Mouse (Mus musculus) testis, postnatal 10 days (tissue): ENCODE data around the gene Nrsn2.

Experiments
- DNase-seq: peaks from one replicate; pipeline ENCODE4 v3.0.0; 2021; ENCODE audit warnings: low spot score

The Nrsn2 gene

DNA sequence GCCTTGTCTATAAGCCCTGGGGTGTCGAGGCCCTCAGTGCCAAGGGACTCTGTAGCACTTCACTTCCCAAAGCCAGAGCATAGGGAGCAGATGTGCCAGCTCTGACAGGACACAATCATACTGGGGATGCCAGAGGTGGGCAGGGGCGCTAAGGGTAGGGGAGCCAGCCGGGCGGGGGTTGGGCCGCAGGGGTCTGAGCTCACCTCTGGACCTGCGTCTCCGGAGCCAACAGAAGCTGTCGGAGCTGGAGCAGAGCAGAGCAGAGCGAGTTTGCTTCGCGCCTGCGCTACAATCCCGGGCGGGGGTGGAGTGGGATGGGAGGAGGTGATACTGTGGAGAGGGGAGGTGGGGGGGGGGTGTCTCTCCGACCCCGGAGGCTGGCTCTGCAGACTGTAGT, at the start of gene Nrsn2:
Nrsn2 (minus strand) TSS at position 294 of the 397 bp plus-strand sequence.
- DNase-seq, result no peak

DNA sequence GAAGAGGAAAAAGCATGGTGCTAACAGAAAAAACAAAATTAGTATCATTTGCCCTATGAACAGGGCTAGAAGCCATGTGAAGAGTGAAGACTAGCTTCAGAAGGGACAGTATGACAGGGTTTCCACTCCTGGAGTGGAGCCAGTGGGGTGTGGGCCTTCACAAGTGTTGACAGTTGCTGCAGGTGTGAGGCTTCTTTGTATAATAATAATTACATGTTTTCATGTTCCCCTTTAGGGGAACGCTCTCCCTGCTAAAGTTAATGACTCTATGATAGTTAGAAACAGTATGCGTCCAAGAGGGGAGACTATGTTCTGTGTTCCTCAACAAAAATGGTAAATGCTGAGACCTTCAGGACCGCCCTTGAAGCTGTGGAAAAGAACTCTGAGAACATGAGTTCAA, 39.3 kb upstream of the Nrsn2 start:
- no peak for DNase-seq

DNA sequence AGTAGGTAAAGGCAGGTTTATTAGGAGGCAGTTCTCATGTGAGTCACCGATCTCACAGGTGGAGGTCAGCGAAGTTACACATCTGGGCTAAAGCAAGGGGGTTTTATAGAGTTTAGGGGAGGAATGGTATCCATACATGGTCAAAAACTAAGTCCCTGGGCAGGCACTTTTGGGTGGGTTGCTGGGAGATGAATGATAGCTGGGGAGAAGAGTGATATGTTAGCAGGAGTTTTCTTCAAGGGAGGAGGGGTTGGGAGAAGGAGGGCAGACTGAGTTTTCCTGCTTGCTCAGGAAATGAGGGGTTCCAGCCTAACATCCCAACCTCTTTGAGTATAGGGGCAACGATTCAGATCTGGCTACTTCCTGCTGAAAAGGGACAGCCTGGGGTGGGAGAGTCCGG, 38.8 kb upstream of the Nrsn2 start, which contains the start of gene 6820408C15Rik:
6820408C15Rik (plus strand) TSS at position 301 of the 400 bp plus-strand sequence.
- DNase-seq, result no peak

DNA sequence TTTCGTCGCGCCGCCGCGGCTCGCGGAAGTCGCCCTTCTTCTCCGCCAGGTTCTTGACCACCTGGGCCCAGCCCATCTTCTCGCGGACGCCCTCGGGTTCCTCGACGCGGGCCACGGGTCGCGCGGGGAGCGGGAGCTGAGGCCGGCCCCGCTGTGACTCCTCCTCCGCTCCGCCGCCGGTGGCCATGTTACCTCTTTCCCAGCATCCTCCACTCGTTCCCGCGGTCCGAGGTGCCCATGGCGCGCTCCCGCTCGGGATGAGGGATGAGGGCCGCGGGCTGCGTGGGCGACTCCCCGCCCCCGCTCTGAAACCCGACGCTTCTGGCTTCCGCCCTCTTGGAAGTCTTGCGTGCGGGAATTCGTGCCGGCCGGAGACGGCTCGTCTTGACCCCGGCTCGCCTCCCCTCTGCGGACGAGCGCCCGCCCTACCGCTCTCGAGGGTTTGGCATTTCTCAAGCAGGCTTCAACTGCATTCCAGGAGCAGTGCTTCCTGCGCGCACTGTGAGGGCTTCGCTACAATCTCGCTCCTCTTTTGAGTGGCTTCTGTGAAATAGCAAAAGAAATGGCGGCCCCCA, 38.2 kb upstream of the Nrsn2 start, which contains the start of gene Zcchc3:
Zcchc3 (minus strand) TSS at position 437 of the 575 bp plus-strand sequence.
- peak; percentile 92 for DNase-seq

- peak; percentile 65 for DNase-seq
Measured at GRCm38 (mm10) chr2:152413765-152414584, 37.5 kb upstream of the Nrsn2 start.

GRCm38 (mm10) chr2:152413158-152413764, 36.8 kb upstream of the Nrsn2 start:
- no peak for DNase-seq

DNA sequence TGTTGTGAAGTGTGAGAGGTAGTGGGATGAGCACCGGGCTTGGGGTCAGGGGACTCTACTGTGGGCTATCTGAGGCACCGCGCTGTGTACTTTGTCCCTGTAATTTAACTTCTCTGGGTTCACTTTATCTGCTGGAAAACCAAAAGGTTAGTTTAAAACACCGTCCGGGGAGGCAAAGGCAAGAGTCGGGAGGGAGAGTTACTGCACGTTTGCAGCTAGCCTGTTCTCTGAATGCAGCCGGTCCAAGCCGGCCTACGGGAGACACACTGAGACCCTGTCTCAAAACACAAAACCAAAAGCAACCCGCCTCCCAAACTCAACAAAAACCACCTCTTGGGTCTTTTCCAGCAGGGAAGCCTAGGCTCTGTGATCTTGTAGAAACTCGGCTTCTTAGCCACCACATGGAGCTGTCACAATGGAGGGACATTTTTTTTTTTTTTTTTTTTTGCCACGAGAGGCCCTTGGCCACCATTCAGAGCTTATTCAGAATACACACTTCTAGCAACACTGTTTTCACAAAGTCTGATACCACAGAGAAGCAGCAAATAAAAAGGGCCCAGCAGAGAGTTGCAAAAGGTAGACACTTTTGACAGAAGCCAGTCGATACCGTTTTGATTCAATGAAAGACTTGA, 36.2 kb upstream of the Nrsn2 start:
- DNase-seq, result no peak

DNA sequence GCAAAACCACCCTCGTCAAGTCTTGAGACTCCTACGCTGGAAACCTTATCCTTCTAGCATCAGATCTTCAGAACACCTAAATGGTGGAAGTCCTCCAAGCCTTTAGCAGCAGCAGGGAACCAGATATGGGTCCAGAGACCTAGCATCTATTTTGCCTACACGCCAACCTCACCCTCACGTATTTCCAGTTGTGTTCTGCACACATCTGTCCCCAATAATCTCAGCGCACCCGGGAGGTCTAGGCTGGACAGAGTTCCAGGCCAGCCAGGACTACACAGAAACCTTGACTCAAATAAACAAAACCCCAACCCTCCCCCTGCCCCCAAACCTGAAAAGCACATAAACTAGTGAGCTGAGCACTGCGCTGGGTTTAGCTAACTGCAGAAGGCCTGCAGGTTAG, 35.0 kb upstream of the Nrsn2 start:
- no peak for DNase-seq

GRCm38 (mm10) chr2:152410971-152411371, 34.5 kb upstream of the Nrsn2 start:
- peak; percentile 96 for DNase-seq

DNA sequence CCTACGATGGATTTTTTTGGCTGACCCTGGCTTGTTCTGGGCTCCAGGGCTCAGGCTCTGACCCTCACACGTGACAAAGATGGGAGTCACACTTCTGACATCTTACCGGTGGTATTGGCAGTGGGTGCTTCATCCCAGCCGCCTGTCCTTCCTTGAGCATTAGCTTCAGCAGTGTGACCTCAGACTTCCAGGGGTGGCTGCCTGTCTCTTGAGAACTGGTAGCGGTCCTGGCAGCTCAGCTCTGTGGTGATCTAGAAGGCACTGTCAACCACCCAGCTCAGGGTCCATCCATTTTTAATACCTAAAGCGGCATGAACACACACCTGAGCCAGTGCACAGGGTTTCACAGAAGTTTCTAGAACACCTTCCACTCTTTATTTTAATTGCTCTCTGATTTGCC, 33.3 kb upstream of the Nrsn2 start:
- no peak for DNase-seq

GRCm38 (mm10) chr2:152406126-152406525, 29.7 kb upstream of the Nrsn2 start:
- peak; percentile 96 for DNase-seq

- DNase-seq, result no peak
Measured at GRCm38 (mm10) chr2:152399122-152399542, 22.7 kb upstream of the Nrsn2 start.

DNA sequence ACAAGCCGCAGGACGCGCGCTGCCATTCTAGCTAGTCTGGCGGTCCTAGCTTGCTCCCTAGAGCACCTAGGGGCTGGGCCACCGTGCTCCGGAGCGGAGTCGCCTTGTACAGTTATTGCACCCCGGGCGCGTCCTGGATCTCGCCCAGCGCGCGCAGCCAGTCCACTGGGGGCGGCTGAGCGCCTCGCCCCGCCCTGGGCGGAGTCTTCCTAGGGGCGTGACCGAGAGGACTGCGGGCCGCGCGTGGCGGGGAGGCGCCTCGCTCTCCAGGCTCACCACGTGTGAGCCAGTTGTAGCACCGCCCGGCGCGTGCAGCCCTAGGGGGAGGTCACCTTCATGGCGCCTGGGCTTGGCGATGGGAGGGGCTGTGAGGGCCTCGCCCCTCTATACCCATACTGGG, 22.3 kb upstream of the Nrsn2 start:
- peak; percentile 98 for DNase-seq

DNA sequence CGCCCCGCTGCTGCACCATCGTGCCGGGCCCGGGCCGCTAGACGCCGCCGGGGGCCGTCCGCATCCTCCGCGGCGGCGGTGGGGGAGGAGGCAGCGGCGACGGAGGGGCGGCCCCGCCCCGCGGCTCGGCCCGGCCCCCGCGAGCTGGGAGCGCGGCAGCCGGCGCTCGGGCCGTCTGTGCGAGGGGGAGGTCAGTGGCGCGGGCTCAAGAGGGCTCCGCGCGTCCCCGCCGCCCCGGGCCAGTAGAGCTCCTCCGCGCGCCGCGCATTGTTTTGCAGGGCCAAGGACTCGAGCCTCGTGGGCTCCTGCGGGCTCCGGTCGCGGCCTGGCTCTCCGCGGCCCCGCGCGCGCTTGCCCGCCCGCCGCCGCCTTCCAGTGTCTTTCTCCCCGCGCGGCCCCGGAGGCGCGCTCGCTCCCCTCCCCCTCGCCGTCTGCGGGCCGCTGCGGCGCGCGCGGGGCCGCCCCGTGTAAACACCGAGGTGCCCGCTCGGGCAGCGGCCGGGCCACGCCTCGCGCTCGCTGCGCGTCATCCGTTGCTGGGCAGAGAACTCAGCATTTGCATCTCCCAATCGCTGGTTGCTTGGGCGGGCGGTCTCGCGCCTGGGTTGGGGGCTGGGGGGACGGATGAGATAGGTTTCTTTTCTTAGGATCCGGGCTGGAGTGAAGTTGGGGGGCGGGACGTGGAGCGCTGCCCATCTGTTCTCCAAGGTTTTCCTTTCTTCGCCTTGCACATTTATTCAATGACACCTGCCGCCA, 21.4 kb upstream of the Nrsn2 start, which contains the start of gene Sox12:
Sox12 (minus strand) TSS at position 384 of the 756 bp plus-strand sequence.
- peak; percentile 99 for DNase-seq

DNA sequence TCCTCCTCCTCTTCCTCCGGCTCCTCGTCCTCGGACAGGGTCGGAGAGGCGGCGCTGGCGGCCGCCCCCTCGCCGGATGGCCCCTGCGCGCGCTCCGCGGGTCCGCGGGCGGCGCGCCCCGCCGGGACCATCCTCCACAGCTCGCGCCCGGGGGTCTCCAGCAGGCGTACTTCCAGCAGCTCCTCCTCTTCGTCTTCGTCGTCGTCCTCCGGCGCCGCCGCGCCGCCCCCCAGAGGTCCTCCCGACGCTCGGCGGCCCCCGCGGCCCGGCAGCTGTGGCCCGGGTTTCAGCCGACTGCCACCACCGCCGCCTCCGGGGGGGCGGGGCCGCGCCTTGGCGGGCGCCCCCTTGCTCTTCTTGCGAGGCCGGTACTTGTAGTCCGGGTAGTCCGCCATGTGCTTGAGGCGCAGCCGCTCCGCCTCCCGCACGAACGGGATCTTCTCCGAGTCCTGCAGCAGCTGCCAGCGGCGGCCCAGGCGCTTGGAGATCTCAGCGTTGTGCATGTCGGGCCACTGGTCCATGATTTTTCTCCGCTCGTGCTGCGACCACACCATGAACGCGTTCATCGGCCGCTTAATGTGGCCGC, 20.7 kb upstream of the Nrsn2 start:
- DNase-seq, result peak; percentile 87

GRCm38 (mm10) chr2:152396110-152397003, 19.9 kb upstream of the Nrsn2 start:
- peak; percentile 94 for DNase-seq

GRCm38 (mm10) chr2:152395271-152395920, 19.0 kb upstream of the Nrsn2 start:
- peak; percentile 69 for DNase-seq

- DNase-seq, result no peak
Measured at GRCm38 (mm10) chr2:152393225-152394017, 17.0 kb upstream of the Nrsn2 start.

- no peak for DNase-seq
Measured at GRCm38 (mm10) chr2:152392786-152393185, 16.3 kb upstream of the Nrsn2 start.
